Mouse (Mus musculus): ENCODE measurements at regions not wholly inside any gene's neighbourhood (a gene's known extent, or its start where the extent isn't known, plus 50 kb on each side); places are given as distances from the start of the nearest gene placed in this dataset.

DNA sequence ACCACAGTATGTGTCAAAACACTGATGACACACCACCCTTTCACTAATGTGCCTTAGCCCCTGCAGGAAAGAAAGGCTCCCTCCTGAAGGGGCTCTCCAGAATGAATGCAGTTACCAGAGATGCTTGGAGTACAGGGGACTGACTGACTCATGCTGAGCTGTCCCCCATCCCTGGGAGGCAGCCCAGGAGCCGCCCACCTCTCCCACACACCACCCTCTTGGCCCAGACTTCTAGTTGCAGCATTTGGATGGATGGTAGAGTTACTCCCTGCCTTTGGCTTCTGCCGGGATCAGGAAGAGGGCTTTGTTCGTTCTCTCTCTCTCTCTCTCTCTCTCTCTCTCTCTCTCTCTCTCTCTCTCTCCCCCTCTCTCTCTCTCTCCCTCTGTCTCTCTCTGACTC lies 53.4 kb upstream of the Jun start:
- DNase-seq (ENCODE audit: low spot score in 2 of 2): no peak

DNA sequence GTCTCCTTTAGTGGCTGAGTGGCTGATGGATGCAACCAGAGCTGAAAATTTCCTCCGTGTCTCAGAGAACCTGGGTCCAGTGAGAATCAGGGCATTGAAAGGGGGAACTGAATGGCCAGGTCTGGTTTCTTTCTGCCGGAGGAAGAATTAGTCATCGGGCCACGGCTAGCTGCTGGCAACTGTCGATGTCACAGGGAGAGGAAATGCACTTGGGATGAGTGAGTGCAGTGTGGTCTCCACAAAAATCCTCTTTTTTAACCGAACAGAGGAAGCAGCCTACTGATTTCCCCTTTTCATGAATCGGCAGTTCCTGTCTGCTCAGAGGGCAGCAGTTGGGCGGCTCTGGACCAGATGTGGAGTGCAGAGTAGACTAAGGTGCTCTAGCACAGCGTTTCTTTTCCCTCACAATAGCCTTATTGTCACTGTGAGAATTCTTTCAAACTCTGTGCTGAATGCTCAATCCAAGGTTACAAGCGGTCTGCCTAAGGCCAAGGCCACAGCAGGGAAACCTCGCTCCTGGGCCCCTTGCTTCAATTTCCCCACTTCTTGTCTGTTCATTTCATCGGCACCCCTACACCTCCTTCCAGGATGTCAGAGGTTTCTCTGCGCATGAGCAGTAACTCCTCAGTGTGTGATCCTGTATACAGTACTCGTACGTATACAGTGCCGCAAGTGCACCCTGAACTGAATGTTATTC lies 54.1 kb upstream of the Jun start:
- DNase-seq (ENCODE audit: low spot score in 2 of 2): peak in 1 of 2 experiments; percentile 20

DNA sequence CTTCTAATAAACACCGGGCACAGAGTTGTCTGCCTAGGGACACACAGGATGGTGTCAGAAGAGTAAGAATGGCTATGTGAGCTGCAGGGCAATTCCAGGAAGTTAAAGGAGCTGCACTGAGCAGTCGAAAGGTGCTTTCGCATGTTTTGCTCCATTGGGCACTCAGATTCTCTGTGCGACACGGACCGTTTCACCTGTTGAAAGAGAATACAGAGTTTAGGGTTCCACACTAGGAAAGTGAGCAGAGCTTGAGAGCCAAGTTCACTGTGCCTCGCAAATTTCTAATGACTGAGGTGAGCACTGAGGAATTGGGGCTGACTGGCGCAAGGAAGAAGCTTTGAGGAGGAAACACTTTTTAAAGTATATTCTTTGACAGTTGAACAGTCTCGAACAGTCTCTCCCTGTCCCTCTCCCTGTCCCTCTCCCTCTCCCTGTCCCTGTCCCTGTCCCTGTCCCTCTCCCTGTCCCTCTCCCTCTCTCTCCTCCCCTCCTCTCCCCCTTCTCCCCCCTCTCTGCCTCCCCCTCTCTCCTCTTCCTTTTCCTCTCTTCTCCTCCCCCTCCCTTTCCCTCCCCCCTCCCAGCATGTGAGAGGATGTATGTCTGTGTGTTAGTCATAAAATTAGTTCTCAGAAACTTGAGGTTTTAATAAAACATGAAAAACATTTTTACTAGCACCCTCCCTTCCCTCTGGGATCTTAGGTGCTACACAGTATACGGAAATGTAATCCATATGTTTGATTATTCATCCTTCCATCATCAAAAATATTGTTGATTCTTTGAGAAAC lies 55.1 kb upstream of the Jun start:
- no peak for DNase-seq (ENCODE audit: low spot score in 2 of 2)

DNA sequence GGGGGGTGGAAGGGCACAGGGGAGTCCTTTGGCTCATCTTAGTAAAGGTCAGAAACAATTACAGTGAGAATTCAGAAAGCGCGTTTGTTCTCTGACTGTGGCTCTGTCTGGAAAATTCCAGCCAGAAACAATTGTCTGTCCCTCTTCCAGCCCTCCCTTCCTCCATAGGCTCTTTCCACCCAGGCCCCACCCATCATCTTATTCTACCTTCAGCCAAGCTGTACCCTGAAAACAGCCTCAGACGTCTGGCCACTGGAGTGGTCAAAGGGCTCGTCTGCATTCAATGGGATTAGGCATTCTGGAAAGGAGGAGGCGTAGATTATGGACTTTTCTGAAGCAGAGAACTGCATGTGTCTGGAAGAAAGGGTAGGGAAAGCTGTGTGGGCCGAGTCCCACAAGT lies 56.8 kb upstream of the Jun start:
- no peak for DNase-seq (ENCODE audit: low spot score in 2 of 2)

DNA sequence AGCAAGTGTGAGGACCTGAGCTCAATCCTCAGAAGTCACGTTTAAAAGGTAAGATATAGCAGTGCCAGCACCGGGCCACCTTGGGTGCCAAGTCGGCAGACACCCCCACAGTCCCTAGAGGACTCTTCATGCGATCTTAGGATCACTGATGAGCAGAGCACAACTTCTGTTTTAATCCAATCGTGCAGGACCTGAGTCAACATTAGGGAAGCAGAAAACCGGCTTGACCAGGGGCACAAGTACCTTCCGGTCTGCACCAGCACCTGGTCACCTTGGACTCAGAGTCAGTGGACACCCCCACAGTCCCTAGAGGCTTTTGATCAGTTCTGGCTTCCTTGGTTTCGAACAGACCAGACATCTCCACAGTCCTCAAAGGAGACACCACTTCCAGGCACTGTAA lies 58.8 kb upstream of the Jun start:
- no peak for DNase-seq (ENCODE audit: low spot score in 2 of 2)

DNA sequence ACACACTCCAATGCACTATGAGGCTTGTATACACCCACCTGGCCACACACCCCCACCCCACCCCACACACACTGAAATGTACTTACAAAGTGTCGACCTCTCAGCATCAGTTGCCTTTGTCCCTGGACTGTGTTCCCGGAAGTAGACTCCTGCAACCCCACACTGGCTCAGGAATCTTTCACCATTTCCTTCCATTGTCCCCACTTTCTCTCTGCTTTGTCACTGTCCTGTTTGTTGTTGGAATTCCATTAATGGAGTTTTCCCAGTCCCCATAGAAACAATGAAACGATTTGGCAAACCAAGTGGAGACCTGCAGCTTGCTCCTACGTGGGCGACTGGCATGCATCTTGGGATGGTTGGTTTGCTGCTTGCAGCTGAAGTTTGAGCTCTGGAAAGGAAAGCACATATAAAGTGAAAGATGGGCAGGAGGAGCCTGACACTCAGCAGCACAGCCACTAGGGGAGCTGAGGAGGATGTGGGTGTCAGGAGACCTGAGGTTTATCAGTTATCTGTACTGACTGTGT lies 65.2 kb upstream of the Jun start:
- DNase-seq (ENCODE audit: low spot score in 2 of 2): no peak

DNA sequence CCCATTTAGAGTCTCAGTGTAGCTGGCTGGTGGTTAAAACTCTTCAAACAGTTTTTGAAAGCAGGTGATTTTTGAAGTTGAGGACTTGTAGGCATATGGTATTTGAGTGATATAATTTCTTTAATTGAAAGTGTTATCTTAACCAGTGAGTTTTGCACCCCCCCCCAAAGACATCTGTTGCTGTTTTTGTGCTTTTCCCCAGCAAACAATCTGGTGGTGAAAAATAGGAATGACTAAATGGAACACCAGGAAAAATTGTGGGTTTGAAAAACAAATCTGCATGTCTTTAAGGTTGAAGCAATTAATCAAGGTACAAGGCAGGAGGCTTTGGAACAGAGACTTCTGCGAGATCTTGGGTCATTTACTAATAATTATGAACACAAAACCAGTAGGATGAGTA lies 68.9 kb upstream of the Jun start:
- DNase-seq (ENCODE audit: low spot score in 2 of 2): no peak

DNA sequence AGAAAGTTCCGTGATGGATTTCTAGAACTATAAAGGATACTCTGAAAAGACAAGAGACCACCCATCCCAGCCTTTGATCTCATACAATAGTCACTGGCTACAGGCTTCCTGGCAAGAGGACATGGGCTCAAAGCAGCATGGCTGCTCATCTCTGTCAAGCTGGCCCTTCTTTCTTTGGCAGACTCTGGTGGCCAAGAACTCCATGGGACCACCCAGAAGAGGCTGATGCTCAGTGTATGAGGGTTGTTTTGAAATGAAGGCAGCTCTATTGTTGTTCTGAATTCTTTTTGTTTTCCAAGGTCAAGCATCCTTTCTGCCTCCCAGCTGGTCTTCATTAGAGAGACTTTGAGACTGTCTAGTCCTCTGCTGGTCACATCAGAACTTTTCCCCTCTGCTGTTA lies 73.3 kb upstream of the Jun start:
- DNase-seq (ENCODE audit: low spot score in 2 of 2): no peak

DNA sequence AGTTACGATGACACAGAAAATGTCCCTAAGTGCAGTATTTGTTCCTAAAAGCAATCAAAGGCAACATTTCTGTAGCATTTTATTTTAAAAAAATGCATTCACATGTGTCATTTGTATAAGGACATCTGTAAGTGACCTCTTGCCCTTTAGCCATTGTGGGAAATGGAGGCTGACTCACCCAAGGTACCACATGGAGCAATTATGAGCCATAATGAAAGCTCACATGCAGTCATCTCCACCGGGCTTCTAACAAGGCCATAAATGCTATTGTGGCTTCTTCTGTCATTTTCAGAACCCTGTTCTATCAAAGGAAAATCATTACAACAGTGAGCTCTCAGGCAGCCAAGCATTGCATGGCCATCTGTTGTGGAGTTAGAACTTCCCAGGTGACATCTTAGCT lies 75.9 kb upstream of the Jun start:
- no peak for DNase-seq (ENCODE audit: low spot score in 2 of 2)

DNA sequence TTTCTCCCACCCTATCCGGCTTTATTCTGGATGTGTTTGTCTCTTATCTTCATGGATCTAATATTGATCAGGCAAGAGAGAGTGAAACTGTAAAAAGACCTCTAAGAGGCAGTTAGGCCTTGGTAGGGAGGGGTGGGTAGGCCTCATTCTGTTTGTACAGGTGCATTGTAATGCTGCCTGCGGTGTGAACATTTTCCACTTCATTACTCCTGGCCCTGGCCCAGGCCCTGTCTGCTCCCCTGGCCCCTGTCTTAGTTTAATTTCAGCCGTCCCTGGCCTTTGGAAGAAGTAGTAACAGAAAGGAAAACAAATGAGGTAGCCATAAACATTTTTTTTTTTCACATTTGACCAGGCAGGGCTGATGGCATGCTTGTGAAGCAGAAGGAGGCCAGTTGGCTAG lies 81.8 kb upstream of the Jun start:
- no peak for DNase-seq (ENCODE audit: low spot score in 2 of 2)

DNA sequence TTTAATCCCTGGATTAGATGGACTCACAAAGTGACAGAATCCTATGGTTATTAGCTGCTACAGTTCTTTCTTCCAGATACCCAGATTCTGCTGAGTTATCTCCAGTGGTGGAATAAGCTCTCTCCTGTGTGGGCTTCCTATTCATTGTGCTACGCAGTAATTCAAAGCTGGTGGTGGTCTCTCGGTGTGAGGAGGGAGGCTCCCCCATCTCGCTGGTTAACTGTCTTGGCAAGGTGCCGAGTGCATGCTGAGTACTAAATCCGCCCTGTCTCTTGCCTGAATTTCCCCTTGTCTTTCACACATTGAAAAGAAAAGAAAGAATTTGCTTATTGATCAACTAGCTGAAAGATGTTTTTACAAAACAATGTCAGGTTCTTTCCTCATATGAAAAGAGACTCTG lies 82.6 kb upstream of the Jun start:
- no peak for DNase-seq (ENCODE audit: low spot score in 2 of 2)

DNA sequence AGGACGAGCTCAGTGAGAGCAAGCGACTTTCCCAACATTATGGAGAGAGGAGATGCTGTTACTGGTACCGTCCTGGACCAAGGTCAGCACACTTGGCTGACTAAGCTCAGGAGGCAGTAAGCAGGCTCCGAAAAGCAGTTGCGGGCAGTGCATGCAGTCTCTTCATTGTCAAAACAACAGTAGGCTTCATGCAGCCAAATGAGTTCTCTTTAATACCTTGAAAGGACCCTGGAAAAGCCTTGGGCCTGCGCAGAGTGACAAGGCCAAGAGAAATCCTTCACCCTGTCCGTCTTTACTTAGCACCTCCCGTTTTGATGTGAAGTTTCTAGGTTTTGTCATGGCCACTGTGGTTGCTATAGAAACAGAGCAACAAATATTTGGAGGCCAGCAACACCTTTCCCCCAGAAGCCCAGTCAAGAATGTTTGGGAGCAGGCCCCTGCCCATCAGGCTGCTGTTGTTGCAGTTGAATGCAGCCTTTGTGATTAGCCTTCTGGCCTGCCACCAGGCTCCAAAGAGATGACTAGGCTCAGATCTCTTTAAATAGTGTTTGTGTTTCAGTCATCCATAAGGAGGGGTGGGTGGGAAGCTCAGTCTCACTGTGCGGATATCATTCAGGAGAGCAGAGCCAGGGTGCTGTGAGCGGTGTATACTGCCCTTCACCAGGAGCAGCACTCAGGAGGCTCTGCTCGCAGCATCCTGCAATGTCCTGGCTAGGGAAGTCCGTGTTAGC lies 85.6 kb upstream of the Jun start:
- no peak for DNase-seq (ENCODE audit: low spot score in 2 of 2)

DNA sequence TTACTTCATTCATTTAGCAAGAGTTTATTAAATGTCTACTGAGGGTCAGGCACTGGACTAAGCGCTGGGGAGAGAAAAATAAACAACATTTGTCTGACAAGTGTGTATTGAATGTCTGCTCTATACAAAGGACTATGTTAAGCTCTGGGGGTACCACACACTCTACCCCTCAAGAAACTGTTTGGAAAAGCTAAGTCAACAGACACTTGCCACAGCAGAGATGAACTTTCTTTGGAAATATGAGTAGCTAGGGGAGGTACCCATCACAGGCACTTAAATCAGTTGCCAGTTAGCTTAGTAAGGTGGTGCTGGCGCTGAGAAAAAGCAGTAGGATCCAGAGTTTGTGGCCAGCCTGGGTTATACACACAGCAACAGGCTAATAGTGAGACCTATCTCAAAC lies 86.7 kb upstream of the Jun start:
- no peak for DNase-seq (ENCODE audit: low spot score in 2 of 2)

DNA sequence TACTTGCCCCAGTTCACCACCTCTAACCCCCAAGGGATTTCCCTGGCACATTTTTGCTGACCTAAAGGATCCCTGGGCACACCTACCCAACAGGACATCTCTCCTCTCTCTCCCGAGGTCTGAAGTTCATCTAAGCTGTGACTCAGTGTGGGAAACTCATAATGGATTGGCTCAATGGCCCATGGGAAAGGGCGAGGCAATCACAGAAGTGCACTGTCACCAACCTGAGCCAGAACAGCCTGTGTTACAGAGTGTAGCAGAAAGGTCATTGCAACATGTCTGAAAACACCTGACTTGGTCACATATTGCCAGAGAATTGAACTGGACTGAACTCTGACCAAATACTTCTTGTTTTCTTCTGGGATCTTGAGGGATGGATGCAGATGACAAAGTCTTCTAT lies 89.2 kb upstream of the Jun start:
- no peak for DNase-seq (ENCODE audit: low spot score in 2 of 2)

DNA sequence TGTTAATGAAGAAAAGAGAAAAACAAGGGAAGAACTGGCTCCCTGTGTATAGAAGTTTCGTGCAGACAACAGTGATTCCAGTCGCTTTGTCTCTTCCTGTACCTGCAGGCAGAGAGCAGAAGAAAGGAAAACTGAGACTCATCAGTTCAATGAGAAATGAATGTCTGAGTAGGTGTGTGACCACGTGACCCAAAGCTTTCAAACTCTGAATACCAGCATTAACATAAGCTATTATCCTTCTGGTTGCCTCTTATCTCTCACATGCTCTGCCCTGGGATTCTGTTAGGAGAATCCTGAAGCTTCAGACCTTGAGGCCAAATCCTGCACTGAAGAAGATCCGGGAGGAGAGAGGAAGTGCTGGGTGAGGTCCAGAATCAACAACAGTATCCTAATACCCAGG lies 91.1 kb upstream of the Jun start:
- DNase-seq (ENCODE audit: low spot score in 2 of 2): no peak

DNA sequence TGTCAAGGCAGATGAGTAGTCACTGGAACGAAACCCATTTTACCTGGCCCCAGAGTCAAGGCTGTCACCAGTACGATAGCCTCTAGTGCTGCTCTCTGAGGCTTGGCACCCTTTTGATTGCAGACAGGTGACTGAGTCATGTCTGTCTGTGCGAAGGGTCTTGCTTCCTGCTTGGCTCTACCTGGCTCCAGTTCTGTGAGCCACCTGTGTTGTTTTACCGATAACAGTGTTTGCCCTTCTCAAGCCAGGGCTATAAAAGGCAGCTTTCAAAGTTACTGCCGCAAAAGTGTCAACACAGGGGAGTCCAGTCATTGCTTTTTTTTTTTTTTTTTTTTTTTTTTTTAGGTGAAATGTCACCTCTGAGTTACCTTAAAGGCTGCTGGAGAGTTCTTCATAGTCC lies 91.6 kb upstream of the Jun start:
- DNase-seq (ENCODE audit: low spot score in 2 of 2): no peak

DNA sequence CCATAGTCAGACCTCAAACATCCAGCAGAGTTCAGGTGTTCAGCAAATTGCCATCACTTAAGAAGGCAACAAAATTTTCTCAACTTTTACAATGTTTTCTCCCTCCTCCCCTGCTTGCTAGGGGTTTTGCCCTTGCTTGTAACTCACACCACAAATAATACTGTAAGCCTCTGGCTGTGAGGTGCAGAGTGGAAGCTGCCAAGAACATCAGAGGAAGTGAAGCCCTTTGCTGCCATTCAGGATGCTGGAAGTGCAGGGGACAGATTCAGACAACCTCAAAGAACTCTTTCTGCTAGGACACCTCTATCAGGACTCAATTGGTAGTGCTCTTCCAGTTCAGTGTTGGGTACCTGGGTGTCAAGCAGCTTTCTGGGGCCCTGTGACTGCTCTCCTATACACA lies 92.4 kb upstream of the Jun start:
- no peak for DNase-seq (ENCODE audit: low spot score in 2 of 2)

DNA sequence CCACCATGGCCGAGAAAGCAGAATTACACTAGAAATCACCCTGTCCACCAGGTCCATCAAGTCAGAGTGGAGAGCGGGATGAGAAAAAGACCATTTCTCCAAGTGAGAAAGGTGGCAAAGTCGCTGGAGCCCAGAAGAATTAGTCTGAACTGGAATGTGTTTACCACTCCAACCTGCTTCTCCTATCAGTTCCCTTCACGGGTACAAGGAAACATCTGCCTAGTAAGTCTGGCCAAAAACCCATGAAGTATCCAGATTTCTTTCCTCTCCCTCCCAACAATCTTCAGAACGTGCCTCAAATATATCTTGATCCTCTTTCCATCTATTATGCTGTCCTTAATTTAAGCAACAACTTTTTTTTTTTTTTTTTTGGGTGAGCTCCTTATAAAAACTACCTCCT lies 94.2 kb upstream of the Jun start:
- DNase-seq (ENCODE audit: low spot score in 2 of 2): no peak

DNA sequence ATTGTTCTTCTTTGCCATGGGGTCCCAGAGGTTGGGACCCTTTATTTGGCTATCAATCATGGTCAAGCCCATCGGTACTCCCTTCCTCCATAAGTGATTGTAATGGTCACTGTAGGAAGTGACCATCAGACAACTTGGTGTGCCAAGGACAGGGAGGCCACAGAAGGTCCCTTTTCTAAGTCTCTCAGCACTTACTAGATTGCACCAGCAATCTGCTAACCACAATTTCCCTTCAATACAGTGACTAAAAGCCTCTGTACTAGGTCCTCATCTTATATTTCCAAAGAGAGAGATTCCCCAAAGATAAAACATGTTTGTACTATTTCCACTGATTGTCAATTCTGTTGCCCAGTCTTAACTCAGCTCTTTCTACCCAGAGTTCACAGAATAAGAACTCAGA lies 96.6 kb upstream of the Jun start:
- DNase-seq (ENCODE audit: low spot score in 2 of 2): no peak

DNA sequence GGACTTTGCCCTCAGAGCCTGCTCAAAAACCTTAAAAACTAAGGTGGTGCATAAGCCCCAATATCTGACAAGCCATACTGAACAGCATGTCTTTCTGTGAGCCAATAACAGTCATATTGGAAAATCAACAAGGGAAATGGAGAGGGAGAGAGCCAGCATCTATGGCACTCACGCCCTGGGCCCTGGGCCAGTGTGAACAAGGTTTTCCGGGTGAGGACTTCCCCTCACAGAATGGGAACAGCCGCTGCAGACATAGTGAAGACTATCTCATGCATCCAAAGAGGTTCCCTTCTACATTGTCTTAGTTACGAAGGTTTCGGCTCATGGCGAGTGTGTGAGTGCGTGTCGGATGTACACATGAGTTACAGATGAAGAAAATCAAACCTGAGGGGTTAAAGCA lies 99.7 kb upstream of the Jun start:
- no peak for DNase-seq (ENCODE audit: low spot score in 2 of 2)

DNA sequence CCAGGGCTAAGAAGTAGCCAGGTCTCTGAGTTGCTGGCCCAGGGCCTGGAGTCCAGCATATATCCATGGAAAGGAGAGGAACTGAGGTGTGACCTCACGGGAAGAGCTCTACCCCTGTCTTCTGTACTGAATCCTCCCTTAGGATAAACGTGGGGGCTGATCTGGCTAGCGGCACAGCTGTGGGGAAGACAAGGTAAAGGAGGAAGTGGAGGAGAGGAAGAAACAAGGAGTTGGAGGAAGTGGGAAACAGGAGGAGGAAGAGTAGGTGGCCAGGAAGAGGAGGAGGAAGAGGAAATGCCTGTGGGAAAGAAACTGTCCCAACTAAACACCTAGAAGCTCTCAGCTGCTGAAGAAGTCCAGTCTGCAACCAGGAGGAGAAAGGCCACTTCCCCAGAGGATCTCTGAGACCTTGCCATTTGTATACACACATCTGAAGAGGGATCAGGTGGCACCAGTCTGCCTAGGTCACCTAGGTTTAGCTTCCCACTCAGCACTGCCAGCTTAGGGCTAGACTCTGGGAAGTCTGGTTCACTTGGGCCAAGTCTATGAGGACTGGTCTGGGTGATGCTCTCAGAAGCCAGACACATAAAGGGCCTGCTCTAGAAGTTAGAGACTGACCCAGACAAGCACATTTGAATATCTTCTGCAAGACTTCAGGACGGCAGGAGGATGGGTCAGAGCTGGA lies 100.6 kb upstream of the Jun start:
- no peak for DNase-seq (ENCODE audit: low spot score in 2 of 2)

Data from gastrocnemius, postnatal 4 days (tissue).